Mouse (Mus musculus) embryonic facial prominence, embryonic 13.5 days (tissue): ENCODE measurements around the gene Alyref. TPM values are rescaled to one million over a fixed set of nuclear protein-coding genes. Genes with fewer than 3 reads are reported as not detected.

ENCODE experiments used
- ATAC-seq: fragments of 200-750 bp; cut with Nextera tagmentation; 2 replicates; pipeline ENCODE4 v1.8.0; 2017; ENCODE audit warnings: low read depth; ENCODE audit not compliant: insufficient number of reproducible peaks, insufficient read depth, low FRiP score, low TSS enrichment
- H3K27ac ChIP-seq: fragments of 300-500 bp; sonication (generic); 2 replicates; pipeline ENCODE4 v1.5.1; 2015; ENCODE audit warnings: moderate library complexity, mild to moderate bottlenecking, inconsistent platforms
- H3K27me3 ChIP-seq: fragments of 300-500 bp; sonication (generic); 2 replicates; pipeline ENCODE4 v1.6.1; 2015; ENCODE audit warnings: mild to moderate bottlenecking, inconsistent platforms
- H3K36me3 ChIP-seq: fragments of 300-500 bp; sonication (generic); 2 replicates; pipeline ENCODE4 v1.6.1; 2015; ENCODE audit warnings: mild to moderate bottlenecking, inconsistent platforms
- H3K4me1 ChIP-seq: fragments of 300-500 bp; sonication (generic); 2 replicates; pipeline ENCODE4 v1.6.1; 2015; ENCODE audit warnings: inconsistent platforms
- H3K4me2 ChIP-seq: fragments of 300-500 bp; sonication (generic); 2 replicates; pipeline ENCODE4 v1.6.1; 2015; ENCODE audit warnings: moderate library complexity, mild to moderate bottlenecking, inconsistent platforms
- H3K4me3 ChIP-seq: fragments of 300-500 bp; sonication (generic); 2 replicates; pipeline ENCODE4 v1.5.1; 2015; ENCODE audit warnings: mild to moderate bottlenecking, inconsistent platforms
- H3K9ac ChIP-seq: fragments of 300-500 bp; sonication (generic); 2 replicates; pipeline ENCODE4 v1.6.1; 2015; ENCODE audit warnings: mild to moderate bottlenecking, inconsistent platforms
- H3K9me3 ChIP-seq: fragments of 300-500 bp; sonication (generic); 2 replicates; pipeline ENCODE4 v1.6.1; 2016; ENCODE audit warnings: inconsistent platforms
- WGBS: fragments of 180-500 bp; shearing (Covaris S2); methylation state at CpG from one replicate; pipeline ENCODE4 v1.1.7; 2015; ENCODE audit warnings: mixed read lengths; 5-methylcytosine and 5-hydroxymethylcytosine counted together
- polyA plus RNA-seq: library from polyadenylated mRNA; unstranded; fragments of >200 nt; fragmentation: Nextera tagmentation; extraction: Ambion mirVana; gene quantifications from 2 replicates; pipeline ENCODE4 v1.2.1, GENCODE M21; 2015

The Alyref gene
- polyA plus RNA-seq, 1 experiment from 2014 or later, result 529 TPM

DNA sequence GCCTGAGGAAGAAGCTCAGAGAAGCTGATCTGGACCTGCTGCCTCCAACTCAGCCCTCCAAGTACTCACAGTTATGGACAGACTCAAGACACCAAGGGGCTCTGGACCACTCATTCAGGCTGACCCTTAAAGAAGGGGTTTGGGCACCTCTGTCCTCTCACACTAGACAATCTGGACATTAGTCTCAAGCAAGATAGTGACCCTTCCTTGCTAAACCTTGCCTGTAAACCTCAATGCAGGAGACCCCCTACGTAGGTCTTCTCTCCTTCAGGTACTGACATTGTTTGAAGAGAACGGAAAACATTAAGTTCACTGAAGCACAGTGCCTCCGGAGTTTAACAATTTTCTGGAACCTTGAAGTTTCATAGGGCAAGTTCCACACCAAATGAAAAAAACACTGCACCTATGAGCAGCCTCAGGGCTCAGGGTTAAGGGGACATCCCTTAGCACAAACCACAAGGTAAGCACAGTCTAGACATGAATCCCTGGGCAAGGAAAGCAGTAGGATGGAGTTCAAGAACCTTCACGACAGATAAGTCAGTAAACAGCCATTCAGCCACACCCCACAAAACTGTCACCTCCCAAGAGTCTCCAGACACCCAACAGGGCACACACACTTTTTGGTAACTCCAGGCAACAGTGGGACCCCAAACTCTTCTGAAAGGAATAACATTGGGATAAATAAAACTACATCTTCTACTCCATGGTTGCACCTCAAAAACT, 33.7 kb upstream of the Alyref start:
- H3K36me3 ChIP-seq, result peaks cover 25% of the 10 kb centered on the region
- H3K4me3 ChIP-seq, result peak overlapping the region; percentile 97
- peak overlapping the region; percentile 94 for H3K9ac ChIP-seq
- H3K27ac ChIP-seq, result peak overlapping the region; percentile 86; the same call in 1 of the 2 replicates
- 59% methylated on average over 4 of the region's 4 CpGs for WGBS
- peaks cover 28% of the 10 kb centered on the region for H3K4me1 ChIP-seq
- ATAC-seq, result no peak
- H3K9me3 ChIP-seq, result no peaks in the 10 kb centered on the region
- no peaks in the 10 kb centered on the region for H3K27me3 ChIP-seq
- peak overlapping the region; percentile 76 for H3K4me2 ChIP-seq

DNA sequence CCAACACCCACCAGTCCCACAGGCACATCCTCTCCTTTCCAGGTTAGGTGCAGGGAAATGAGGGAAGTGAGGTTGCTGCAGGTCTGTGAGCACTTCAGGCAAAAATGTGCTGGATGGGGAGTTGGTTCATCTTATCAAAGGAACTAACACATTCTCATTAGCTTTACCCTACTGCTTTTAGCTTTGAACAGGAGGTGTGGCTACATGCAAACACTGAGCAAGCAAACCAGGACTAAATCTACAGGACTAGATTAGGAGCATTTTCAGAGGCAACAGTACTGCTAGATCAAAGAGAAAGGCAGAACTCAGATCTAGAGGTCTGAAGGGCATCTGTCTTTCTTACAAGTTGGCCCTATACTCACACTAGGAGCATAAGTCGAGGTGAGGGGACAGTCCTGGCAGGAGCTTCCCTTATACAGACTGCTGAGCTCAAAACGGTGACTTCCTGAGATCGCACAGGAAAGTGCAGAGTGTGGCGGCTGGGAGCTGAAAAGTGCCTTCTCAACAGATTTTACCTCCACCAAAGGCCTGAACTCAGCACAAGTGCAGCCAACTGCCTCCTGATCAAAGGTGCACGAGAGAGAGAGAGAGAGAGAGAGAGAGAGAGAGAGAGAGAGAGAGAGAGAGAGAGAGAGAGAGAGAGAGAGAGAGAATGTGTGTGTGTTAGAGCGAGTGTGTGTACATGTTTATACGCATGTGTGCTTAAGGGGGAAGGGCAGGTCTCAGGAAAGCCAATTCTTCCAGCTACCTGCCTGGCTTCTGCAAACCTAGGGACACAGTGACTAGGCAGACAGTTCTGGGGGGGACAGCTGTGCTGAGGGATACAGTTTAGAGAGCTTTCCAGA, 32.9 kb upstream of the Alyref start:
- Histone ChIP-seq H3K27me3 (no peaks in the 10 kb centered on the region), H3K27ac (peak overlapping the region; percentile 44; the same call in 1 of the 2 replicates), H3K36me3 (peaks cover 29% of the 10 kb centered on the region), H3K4me2 (peak overlapping the region; percentile 76), H3K9me3 (no peaks in the 10 kb centered on the region), H3K4me3 (peak overlapping the region; percentile 97; the same call in 1 of the 2 replicates), H3K9ac (peak overlapping the region; percentile 94), H3K4me1 (peaks cover 29% of the 10 kb centered on the region)
- ATAC-seq, result no peak
- 39% methylated on average over 7 of the region's 7 CpGs for WGBS

DNA sequence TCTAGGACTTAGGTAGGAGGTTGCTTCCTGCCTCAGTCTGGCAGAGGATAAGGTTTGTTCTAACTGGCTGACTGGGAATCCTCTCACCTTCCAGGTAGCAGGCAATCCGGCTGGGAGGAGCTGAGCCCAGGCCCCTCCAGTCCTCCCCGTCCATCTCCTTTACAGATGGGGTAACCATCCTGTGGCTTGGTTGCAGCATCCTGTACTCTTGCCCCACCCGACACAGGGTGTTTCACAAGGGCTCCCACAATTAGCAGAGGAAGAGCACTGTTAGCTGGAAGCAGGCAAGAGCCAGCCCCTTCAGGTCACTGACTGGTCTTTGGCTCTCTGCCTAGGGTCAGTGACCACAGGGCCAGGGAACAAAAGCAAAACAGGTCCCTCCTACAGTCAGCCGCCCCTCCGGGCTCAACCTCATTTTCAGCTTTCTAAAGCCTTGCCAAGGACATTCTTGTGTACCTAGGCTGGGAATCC, 32.3 kb upstream of the Alyref start:
- whole genome bisulfite sequencing, result 49% methylated on average over 5 of the region's 5 CpGs
- ATAC-seq, result no peak
- Histone ChIP-seq H3K9ac (peak overlapping the region; percentile 59), H3K9me3 (no peaks in the 10 kb centered on the region), H3K4me2 (peak overlapping the region; percentile 27; the same call in 1 of the 2 replicates), H3K27ac (peak overlapping the region; percentile 44; the same call in 1 of the 2 replicates), H3K27me3 (no peaks in the 10 kb centered on the region), H3K4me1 (peaks cover 34% of the 10 kb centered on the region), H3K36me3 (peaks cover 29% of the 10 kb centered on the region), H3K4me3 (0 out of 2 replicates have a peak overlapping the region, but pooled peaks have one; percentile 12)

DNA sequence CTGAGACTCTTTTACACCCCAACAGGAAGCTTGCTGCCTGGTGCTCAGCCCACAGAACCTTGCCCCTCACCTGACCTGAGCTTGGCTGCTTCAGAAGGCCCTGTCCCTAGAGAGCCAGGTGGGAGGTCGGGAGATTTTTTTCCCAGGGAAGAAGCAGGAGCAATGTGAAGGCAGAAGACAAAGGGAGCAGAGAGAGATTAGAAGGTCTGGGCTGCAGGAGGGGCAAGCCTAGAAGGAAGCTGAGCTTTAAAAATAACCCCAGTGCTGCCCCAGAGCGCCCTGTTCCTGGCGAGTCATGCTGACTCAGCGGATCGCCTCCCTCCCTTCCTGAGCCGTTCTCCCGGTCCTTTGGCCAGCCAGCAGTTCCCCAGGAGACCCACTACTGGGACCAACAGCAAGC, 31.7 kb upstream of the Alyref start:
- Histone ChIP-seq H3K27me3 (no peaks in the 10 kb centered on the region), H3K9me3 (no peaks in the 10 kb centered on the region), H3K4me2 (peak overlapping the region; percentile 27; the same call in 1 of the 2 replicates), H3K4me1 (peaks cover 39% of the 10 kb centered on the region), H3K36me3 (peaks cover 29% of the 10 kb centered on the region), H3K9ac (peak overlapping the region; percentile 59), H3K27ac (peak overlapping the region; percentile 44; the same call in 1 of the 2 replicates), H3K4me3 (0 out of 2 replicates have a peak overlapping the region, but pooled peaks have one; percentile 12)
- no peak for ATAC-seq
- 36% methylated on average over 7 of the region's 7 CpGs for WGBS

DNA sequence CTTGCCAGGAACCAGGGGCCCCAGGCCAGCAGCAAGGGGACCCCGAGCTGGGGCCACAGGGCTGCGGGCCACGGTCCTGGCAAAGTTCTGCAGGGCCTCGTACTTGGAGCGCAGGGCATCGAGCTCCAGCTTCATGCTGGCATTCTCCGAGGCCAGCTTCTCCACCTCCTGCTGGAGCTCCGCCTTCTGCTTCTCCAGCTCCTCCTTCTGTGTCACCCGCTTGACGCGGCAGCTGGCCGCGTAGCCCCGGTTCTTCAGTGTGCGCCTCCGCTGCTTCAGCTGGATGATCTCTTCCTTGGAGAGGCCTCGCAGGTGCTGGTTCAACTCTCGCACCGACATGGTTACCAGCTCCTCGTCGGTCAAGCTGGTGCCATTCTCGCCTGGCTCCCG, 31.2 kb upstream of the Alyref start:
- Histone ChIP-seq H3K27ac (peak overlapping the region; percentile 44; the same call in 1 of the 2 replicates), H3K27me3 (no peaks in the 10 kb centered on the region), H3K4me2 (no peak overlapping the region; the same call in 1 of the 2 replicates), H3K4me1 (peaks cover 39% of the 10 kb centered on the region), H3K9me3 (no peaks in the 10 kb centered on the region), H3K9ac (no peak overlapping the region), H3K4me3 (no peak overlapping the region), H3K36me3 (peaks cover 29% of the 10 kb centered on the region)
- ATAC-seq, result no peak
- WGBS, result 83% methylated on average over 23 of the region's 23 CpGs

DNA sequence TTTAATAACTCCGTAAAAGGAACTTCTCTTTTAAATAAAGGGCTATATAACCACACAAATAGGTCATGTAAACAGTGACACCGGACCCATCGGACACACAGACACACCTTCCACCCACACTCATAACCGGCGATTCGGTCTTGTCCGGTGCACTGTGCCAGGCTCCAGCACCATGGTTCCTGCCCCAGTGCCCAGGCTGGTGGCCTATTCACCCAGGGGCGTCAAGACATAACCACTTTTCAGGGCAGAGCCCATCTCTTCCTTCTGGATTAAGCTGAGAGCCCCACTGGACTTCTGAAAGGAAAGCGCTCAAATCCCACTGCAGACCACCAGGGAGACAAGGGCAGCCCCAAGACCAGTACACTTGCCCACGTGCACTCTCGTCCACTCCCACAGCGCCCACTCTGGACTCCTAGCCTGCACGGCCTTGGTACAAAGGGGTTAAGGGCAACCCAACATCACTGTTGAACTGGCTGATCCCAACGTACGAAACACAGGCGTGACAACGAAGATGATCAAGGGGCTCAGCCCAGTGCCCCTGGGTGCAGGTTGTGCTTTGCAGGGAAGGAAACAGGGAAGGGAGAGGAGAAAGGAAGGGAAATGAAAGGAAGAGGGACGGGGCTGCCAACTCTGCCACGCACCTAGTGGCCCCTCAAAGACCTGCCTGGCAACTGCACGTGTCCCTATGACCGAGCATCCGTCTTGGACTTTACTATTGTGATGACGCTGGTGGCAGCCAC, 30.6 kb upstream of the Alyref start:
- Histone ChIP-seq H3K27me3 (no peaks in the 10 kb centered on the region), H3K4me2 (no peak overlapping the region), H3K4me3 (no peak overlapping the region), H3K9ac (no peak overlapping the region), H3K27ac (no peak overlapping the region), H3K36me3 (peaks cover 29% of the 10 kb centered on the region), H3K4me1 (peaks cover 43% of the 10 kb centered on the region), H3K9me3 (no peaks in the 10 kb centered on the region)
- no peak for ATAC-seq
- WGBS, result 92% methylated on average over 23 of the region's 23 CpGs

DNA sequence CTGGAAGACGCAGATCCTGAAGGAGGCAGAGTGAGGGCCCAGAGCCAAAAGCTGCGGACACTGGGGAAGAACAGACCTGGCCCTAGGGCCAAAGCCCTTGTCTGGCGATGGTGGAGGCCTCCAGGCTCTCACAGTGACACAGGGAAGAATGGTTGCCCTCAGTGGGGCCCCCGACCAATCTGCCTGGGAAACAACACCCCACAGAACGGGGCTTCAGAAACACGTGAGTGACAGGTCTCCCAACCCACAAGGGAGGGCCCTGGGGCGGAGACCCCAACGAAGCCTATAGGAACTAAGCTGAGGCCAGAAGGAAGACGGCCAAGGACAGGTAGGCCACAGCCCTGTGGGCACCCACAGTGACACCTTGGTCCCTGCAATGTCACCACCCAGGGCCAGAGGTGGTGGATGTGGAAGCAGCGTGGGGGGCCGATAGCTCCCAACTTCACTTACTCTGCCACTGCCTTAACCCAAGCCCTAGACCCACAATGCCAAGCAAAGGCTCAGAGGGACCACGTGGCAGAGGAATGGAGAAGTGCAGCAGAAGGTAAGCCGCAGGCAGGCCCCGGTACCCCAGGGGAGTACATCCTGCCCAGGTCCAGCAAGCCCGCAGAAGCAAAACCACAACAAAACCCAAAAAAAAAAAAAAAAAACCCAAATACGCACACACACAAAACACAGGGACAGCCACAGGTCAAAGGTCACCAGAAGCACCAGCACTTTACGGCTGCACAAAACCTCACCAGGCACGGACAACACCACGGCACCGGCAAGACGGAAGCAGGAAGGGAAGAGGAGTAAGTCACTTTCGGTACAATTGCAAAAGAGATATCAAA, 29.5 kb upstream of the Alyref start:
- peaks cover 36% of the 10 kb centered on the region for H3K36me3 ChIP-seq
- peaks cover 46% of the 10 kb centered on the region for H3K4me1 ChIP-seq

DNA sequence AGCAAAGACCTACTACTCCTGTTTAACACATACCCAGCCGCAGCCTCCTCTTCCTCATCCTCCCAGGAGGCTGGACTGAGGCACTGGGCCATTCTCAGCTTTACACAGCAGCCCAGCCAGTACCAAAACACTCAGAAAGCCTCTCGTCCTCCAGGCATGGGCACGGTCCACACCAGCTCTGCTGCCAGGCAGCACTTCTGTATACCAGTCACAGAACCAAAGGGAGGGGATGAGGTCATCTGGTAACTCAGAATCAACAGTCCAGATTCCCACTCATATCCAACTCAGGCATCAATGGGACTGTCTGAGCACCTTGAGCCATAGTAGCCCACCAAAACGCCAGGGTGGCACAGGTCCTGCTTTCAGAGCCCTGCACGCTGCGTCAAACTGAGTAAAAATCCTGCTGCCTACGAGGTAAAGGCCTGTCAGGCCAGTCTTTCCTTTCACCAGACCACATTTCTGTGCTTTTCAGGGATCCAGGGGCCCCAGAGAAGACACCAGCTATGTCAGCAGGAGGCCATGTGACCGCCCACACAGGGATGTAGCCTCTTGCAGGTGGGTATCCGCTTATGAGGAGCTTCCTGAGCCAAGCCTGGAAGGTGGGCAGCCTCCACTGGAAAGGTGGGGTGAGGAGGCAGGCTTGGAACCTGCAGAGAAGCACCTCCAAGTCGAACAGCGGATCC, 28.8 kb upstream of the Alyref start:
- Histone ChIP-seq H3K9ac (no peak overlapping the region), H3K36me3 (peaks cover 42% of the 10 kb centered on the region), H3K27ac (no peak overlapping the region), H3K4me2 (no peak overlapping the region), H3K4me1 (peaks cover 41% of the 10 kb centered on the region), H3K4me3 (no peak overlapping the region), H3K9me3 (no peaks in the 10 kb centered on the region), H3K27me3 (no peaks in the 10 kb centered on the region)
- WGBS, result 90% methylated on average over 11 of the region's 11 CpGs
- ATAC-seq, result no peak

More for the DNA sequence above, 29.5 kb upstream of the Alyref start:
- Histone ChIP-seq H3K9me3 (no peaks in the 10 kb centered on the region), H3K4me3 (no peak overlapping the region), H3K4me2 (no peak overlapping the region), H3K27ac (no peak overlapping the region), H3K9ac (no peak overlapping the region), H3K27me3 (no peaks in the 10 kb centered on the region)
- no peak for ATAC-seq
- 80% methylated on average over 22 of the region's 22 CpGs for WGBS

DNA sequence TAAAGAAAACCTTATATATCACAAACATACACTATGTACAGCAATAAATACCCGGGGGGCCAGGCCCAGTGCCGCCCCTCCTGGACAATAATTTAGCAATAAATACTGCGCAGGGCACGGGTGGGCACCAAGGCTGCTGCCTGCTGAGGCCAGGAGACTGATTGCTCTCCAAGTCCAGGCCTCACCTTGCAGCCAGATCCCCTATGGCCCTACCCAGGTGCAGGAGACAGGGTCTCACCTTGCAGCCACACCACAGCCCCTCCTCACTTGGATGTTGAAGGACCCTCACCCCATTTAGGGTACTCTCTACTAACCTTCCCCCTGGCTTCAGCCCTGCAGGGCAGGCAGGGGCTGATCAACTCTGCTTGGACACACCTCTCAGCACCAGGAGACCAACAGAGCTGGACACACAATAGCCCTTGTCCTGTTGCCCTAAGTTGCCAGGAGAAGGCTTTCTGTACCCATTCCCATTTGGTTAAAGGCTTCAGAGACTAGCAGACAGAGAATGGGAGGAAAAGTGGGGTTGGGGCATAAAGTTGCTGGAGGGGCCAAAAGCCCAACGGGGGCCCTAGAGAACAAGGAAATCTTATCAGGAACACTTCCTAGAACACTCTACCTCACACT, 27.1 kb upstream of the Alyref start, which contains the start of gene Sirt7:
Gene Sirt7, minus strand, starts transcription at position 89 of the 624 bp plus-strand sequence.
- peak within 1 kb of the TSS; percentile 99 for H3K4me2 ChIP-seq
- H3K9ac ChIP-seq, result peak within 1 kb of the TSS; percentile 85
- H3K4me3 ChIP-seq, result peak within 1 kb of the TSS; percentile 99
- no peaks in the 10 kb centered on the region for H3K27me3 ChIP-seq
- peak within 1 kb of the TSS; percentile 73 for H3K27ac ChIP-seq
- no peak for ATAC-seq
- WGBS, result 11% methylated on average over 5 of the region's 5 CpGs
- no peaks in the 10 kb centered on the region for H3K9me3 ChIP-seq
- H3K4me1 ChIP-seq, result peaks cover 25% of the 10 kb centered on the region
- peaks cover 59% of the 10 kb centered on the region for H3K36me3 ChIP-seq
